Mouse (Mus musculus) frontal cortex, postnatal 14 days (tissue): Measurements from ENCODE around the gene S1pr3.

Experiments
- DNase-seq, 2 experiments: peaks; one replicate each; pipeline ENCODE4 v3.0.0; 2022; ENCODE audit warnings: low spot score in 2 of 2

S1pr3 gene

DNA sequence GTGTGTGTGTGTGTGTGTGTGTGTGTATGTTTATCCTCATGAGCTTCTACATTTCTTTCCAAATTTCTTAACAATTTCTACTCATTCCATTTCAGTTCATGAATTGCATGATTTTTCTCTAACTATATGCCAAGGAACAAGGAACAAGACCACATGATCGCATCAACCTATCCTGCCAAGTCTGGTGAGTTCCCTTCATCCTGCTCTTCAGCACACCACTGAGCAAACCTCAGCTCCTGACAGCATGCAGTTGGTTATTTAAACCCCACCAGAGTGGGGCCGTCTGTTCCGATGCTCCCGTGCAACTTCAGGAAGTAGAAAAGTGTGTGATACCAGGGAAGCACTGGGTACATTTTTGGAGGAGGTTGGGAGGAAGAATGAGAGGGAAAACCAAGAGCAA lies 38.1 kb downstream of the S1pr3 start:
- no peak for DNase-seq

DNA sequence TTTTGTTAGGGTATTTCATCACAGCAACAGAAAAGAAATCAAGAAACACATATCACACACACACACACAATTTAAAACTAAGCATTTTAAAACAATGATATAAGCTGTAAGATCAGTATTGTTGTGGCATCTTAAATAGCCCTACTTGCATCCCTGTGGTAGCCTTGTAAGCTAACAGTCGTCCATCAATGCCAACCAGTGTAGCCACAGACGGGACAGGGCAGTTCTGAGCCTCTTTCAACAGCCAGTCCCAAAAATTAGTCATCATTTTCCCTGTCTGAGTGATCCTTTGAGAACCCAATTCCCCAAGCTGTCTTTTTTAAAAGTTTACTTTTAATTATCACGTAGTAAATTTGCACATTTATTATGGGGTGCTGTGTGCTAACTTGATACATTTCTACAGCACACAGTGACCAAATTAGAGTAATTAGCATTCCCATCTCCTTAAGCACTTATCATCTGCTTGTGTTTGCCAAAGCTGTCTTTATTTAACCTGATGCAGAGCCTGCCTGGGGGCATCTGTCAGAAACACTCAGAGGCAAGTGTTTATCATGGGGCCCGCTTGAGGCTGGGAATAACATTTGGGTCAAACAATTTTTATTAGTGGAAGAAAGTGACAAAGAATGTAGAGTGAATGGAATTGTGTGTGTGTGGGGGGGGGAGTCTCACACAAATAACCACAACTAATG lies 47.9 kb downstream of the S1pr3 start:
- DNase-seq, result no peak

DNA sequence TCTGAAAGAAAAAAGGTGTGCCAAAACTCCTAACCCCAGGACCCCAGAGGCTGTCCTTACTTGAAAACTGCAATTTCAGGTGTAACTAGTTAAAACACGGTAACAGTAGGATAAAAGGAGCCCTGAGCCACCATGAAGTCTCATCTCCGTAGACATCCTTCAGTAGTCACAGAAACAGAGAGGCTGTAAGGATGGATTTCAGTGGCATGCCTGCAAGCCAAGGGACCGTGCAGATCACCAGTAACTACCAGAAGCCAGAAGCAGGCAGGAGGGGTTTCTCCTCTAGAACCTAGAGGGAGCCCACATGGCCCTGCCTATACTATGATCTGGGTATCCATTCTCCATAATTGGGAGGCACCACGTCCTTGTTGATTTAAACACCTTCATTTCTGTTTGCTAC lies 55.9 kb downstream of the S1pr3 start:
- DNase-seq, result no peak

DNA sequence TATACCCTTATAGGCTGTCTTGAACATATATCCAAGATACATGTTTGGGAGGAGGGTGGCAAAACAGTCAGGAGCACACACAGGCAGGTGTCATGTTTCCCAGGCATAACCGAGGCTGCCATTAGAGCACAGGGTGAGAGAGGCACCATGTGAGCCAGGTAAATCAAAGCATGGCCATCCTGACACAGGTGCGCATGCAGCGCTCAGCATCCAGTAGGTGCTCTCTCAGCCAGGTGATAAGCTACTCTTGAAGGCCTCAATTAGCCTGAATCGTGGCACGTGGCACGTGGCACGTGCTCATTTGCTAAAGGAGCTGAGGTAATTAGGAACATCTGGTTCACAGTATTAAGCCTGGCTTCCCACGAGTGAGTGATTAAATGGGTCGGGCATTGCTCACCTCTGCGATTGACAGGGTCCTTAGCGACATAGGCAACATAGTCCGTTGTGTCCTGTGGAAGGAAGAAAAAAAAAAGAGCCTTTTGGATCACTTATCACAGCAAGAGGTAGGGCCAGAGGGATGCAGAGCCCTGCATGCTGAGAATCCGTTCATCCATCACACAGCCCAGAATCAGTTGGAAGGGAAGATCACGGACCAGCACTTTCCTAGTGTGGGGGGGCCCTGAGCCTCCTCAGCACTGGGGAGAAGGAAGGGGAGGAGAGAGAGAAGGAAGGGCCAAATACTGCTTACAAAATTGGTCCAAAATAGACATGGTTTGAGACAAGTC lies 57.8 kb downstream of the S1pr3 start:
- no peak for DNase-seq

DNA sequence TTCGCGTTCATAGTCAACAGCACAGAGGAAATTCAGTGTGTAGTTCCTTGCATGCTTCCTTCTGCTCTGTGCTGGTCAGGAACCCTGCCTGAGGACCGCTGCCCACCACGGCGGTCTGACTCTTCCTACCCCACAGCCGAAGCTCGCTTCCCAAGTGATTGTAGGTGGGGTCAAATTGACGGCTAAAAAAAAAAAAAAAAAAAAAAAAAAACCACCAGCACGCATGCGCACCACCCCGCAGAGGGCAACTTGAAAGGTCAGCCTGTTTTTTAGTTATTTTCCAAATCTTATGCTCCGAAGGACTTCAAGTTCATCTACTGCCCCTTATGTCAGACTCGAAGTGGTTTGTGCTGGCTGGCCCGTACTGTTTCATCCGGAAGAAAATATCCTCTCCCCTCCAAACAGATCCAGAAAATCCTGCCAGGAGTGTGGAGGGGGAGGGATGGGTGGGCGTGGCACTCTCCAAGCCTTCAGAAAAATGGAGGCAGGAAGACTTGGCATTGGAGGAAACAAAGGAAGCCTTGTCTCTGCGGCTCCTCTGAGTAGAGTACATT lies 60.3 kb downstream of the S1pr3 start:
- DNase-seq, result no peak
